Mouse (Mus musculus): ENCODE measurements around the gene Fgf9. TPM values are rescaled to one million over a fixed set of nuclear protein-coding genes. Genes with fewer than 3 reads are reported as not detected.

The Fgf9 gene
- 10 to 100 TPM; 10.1 to 23.9 TPM for total RNA-seq (2021)
- long read RNA-seq, experiment 1, transcript Fgf9-201 (3 exons, 1,593 nt) = major isoform, 27 of 35 reads
- long read RNA-seq, experiment 1, partial matches to known transcripts = 0 of 35 reads
- long read RNA-seq, experiment 1, other reads (novel, unspliced or antisense) = 6 of 35 reads
- long read RNA-seq, experiment 2, partial matches to known transcripts = 0 of 4 reads
- long read RNA-seq, experiment 2, other reads (novel, unspliced or antisense) = 1 of 4 reads

- peak; percentile 33 to 57 for DNase-seq
Observed at GRCm38 (mm10) chr14:58070481-58071119, at the start of gene Fgf9. Gene Fgf9, plus strand, starts transcription at chr14:58070547.

GRCm38 (mm10) chr14:58034567-58034966, 35.8 kb upstream of the Fgf9 start:
- DNase-seq = peak; percentile 64 to 71

- DNase-seq = no peak
Observed at GRCm38 (mm10) chr14:58036174-58036573, 34.2 kb upstream of the Fgf9 start.

DNA sequence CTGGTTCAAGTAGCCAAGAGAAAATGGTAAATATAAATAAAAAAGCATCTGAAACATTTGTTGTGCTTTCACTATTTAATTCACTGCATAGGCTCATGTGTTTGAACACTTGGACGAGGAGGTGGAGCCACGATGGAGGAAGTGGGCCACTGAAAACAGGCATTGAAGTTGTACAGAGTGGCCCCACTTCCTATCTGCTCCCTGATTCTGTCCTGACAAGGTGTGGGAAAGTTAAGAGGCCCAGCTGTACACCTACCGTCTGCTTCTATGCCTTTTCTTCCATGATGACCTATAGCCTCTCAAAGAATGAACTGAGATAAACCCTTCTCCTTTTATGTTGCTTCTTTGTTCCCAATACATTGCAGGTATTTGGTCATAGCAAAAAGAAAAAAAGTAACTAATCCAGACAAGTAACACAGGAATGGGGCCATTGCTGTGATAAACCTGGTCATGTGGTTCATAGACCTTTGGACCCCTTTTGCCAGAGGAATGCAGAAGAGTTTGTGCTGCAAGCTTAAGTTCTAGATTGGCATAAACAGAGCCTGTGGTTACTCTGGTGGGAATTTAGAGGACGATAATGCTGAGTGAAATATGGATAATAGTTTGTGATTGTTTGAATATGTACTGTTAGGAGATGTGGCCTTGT, 23.6 kb upstream of the Fgf9 start:
- DNase-seq = no peak

- DNase-seq = no peak
Observed at GRCm38 (mm10) chr14:58050691-58051090, 19.7 kb upstream of the Fgf9 start.

DNA sequence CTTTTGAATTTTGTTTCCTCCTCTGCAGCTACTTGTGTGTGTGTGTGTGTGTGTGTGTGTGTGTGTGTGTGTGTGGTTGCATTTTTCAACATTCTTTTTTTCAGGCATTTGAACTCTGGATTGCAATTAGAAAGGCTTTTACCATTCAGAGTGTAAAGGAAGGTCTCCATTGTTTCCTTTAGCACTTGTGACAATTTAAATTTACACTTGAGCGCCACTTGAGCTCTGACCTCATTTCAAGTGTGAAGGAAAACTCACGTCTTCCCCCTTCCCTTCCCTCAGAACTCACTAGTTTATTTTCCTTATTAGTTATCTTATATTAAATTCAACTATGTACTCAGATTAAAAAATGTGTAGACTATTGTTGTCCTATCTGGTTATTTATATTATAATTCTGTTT, 2.8 kb upstream of the Fgf9 start:
- DNase-seq = no peak

- peak in 1 of 2 experiments; percentile 47 for DNase-seq
Observed at GRCm38 (mm10) chr14:58068641-58069040, 1.7 kb upstream of the Fgf9 start.

- no peak for DNase-seq
Observed at GRCm38 (mm10) chr14:58069927-58070326, 420 bp upstream of the Fgf9 start.

GRCm38 (mm10) chr14:58071120-58071641, 834 bp downstream of the Fgf9 start:
- peak; percentile 80 to 85 for DNase-seq

DNA sequence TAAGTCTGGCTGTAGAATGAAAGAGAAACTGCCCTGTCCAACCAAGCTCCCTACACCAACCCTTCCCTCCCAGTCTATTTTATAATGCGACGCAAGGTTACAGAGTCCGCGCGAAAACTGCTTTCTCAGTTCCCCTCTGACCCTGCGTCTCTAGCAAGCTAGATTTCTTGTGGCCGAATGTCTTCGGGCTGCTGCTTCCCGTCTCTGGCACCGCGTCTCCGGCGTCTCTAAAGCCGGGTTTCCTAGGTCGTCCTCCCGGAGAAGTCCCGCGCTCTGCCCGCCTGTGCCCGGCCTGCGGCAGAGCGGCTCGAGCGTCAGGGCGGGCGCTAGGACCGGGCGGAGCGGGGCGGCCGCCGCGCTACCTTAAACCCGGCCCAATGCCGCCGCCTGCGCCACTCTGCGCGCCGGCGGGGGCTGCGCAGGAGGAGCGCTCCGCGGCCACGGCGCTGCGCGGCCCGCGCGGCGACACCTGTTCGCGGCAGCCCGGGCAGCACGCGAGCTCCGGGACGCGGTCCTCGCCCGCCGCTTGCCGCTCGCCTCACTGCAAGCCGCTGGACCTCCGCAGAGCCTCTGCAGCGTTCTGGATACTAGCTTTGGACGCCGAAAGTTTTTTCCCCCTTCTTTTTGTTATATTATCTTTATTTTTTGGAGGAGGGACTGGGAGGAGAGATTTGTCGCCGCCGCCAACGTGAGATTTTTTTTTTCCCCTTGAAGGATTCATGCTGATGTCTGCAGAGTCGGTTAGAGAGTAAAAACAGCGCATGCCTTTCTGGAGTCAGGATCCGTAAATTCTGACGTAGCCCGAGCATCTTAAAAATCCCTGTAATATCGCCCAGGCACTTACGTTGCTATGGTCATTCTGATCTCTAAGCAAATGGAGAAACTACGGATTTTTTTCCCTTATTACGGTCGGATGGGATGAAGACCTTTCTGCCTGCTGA, 1.8 kb downstream of the Fgf9 start:
- DNase-seq = peak; percentile 85 to 90

DNA sequence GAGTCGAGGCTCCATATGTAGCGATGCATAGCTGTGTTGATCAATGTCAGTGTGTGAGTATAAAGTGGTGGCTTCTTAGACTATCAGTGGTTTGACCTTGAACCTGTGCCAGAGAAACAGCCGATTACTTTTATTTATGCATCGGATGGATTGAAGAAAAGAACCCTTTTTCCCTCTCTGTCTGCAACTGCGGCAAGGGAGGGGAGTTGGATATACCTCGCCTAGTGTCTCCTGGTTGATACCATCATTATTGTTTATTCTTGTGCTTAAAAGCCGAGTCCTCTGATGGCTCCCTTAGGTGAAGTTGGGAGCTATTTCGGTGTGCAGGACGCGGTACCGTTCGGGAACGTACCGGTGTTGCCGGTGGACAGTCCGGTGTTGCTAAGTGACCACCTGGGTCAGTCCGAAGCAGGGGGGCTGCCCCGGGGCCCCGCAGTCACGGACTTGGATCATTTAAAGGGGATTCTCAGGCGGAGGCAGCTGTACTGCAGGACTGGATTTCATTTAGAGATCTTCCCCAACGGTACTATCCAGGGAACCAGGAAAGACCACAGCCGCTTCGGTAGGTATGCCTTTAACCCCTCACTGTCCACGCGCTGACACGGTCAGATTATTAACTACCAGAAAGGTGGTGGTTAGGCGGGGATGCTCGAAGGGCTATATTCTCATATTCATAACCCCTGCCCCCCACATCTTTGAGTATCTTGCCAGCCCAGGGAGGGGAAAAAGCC, 2.6 kb downstream of the Fgf9 start:
- DNase-seq = peak; percentile 23 to 51

- DNase-seq = peak; percentile 38 to 42
Observed at GRCm38 (mm10) chr14:58073936-58074335, 3.6 kb downstream of the Fgf9 start.

DNA sequence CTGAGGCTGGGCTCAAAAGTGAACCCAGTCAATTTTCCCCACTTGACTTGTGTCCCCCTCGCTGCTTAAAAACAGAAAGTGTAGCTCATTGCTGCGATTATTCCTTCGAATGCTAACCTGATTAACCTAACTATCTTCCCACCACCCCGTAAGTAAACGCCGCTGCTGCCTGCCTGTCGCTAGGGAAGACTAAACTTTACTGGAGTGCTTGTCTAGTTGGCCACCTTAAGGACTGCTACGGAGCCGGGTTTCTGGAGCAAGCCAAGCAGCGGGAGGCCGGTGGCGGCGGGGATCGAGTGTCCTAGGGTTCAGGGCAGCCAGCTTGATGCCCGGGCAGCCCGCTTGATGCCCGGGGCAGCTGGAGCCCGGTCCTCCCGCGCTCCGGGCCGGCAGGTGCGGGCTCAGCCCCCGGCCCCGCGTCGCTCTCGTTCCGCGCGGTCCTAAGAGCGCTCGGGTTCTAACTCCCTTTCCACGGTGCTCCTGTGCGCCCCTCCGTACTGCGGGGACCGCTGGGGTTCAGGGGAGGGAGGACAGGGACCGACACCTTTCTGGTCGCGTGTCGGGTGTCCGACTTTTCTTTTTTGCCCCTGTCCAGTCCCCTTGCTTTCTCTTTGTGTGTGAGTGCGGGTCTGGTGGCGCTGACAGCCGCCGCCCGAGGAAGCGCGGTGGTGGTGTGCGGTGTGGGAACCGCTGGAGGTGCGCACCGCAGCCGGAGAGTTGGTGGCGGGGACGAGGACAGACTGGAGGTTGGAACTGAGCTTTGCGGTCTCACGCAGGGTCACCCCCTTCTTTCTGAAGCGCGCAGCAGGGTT, 4.5 kb downstream of the Fgf9 start:
- DNase-seq = peak; percentile 55 to 75

GRCm38 (mm10) chr14:58075433-58076029, 5.2 kb downstream of the Fgf9 start:
- DNase-seq = peak; percentile 54 to 69

- peak; percentile 73 to 86 for DNase-seq
Observed at GRCm38 (mm10) chr14:58076030-58076521, 5.7 kb downstream of the Fgf9 start.

GRCm38 (mm10) chr14:58076726-58077255, 6.4 kb downstream of the Fgf9 start:
- peak; percentile 35 to 45 for DNase-seq

GRCm38 (mm10) chr14:58079471-58079870, 9.1 kb downstream of the Fgf9 start:
- peak in 1 of 2 experiments; percentile 16 for DNase-seq

GRCm38 (mm10) chr14:58081955-58082354, 11.6 kb downstream of the Fgf9 start:
- no peak for DNase-seq

- no peak for DNase-seq
Observed at GRCm38 (mm10) chr14:58084240-58084639, 13.9 kb downstream of the Fgf9 start.
